Mouse (Mus musculus) heart, postnatal 0 days (tissue): ENCODE measurements around the gene Cdnf. TPM values are rescaled to one million over a fixed set of nuclear protein-coding genes. Genes with fewer than 3 reads are reported as not detected.

ENCODE experiments used
- ATAC-seq: fragments of 200-750 bp; cut with Nextera tagmentation; 2 replicates; pipeline ENCODE4 v1.8.0; 2017; ENCODE audit warnings: low read depth, moderate number of reproducible peaks, moderate library complexity; ENCODE audit not compliant: insufficient read depth
- DNase-seq: peaks from one replicate; pipeline ENCODE4 v3.0.0-alpha.2; 2016; ENCODE audit warnings: low spot score
- H3K27ac ChIP-seq: fragments of 300-500 bp; sonication (generic); 2 replicates; pipeline ENCODE4 v1.5.1; 2014; ENCODE audit warnings: low read depth, mild to moderate bottlenecking
- H3K27me3 ChIP-seq: fragments of 300-500 bp; sonication (generic); 2 replicates; pipeline ENCODE4 v1.6.1; 2014; ENCODE audit warnings: low read length, mixed read lengths; ENCODE audit not compliant: control insufficient read depth, insufficient read depth
- H3K36me3 ChIP-seq: fragments of 300-500 bp; sonication (generic); replicated peaks from 2 replicates; pipeline ENCODE4 v1.6.1; 2014; ENCODE audit warnings: low read length, mixed read lengths; ENCODE audit not compliant: control insufficient read depth, insufficient read depth
- H3K4me1 ChIP-seq: fragments of 300-500 bp; sonication (generic); 2 replicates; pipeline ENCODE4 v1.6.1; 2014; ENCODE audit warnings: antibody characterized with exemption; ENCODE audit not compliant: control insufficient read depth, insufficient read depth
- H3K4me2 ChIP-seq: fragments of 300-500 bp; sonication (generic); 2 replicates; pipeline ENCODE4 v1.6.1; 2014; ENCODE audit warnings: low read depth, mild to moderate bottlenecking, low read length, moderate library complexity
- H3K4me3 ChIP-seq: fragments of 300-500 bp; sonication (generic); 2 replicates; pipeline ENCODE4 v1.5.1; 2014; ENCODE audit warnings: low read depth, low read length
- H3K9ac ChIP-seq: fragments of 300-500 bp; sonication (generic); replicated peaks from 2 replicates; pipeline ENCODE4 v1.6.1; 2014; ENCODE audit warnings: low read depth, low read length, mixed read lengths
- H3K9me3 ChIP-seq: fragments of 300-500 bp; sonication (generic); replicated peaks from 2 replicates; pipeline ENCODE4 v1.6.1; 2016; ENCODE audit warnings: low read length; ENCODE audit not compliant: control insufficient read depth
- CTCF ChIP-seq: IDR thresholded peaks from 2 replicates; pipeline ENCODE4 v1.5.1; 2016; ENCODE audit warnings: antibody characterized with exemption, control low read depth, low read depth
- EP300 ChIP-seq: IDR thresholded peaks from 2 replicates; pipeline ENCODE4 v1.6.1; 2016; ENCODE audit warnings: antibody characterized with exemption, low read depth
- WGBS: fragments of 180-500 bp; shearing (Covaris S2); extraction: QIAGEN DNeasy Blood & Tissue Kit; methylation state at CpG from one replicate; pipeline ENCODE4 v1.1.7; 2014; 5-methylcytosine and 5-hydroxymethylcytosine counted together
- polyA plus RNA-seq: library from polyadenylated mRNA; unstranded; fragments of >200 nt; fragmentation: Nextera tagmentation; extraction: Ambion mirVana; gene quantifications from 2 replicates; pipeline ENCODE4 v1.2.1, GENCODE M21; 2015
- total RNA-seq: library from RNA; depleted of rRNA; stranded (reverse); fragments of >200 nt; gene quantifications from 2 replicates; pipeline ENCODE4 v1.2.3, GENCODE M21; 2014; ENCODE audit warnings: low replicate concordance

Cdnf gene
- total and polyA plus RNA-seq, 2 experiments from 2014 or later, result 1.1 to 1.3 TPM

- Histone ChIP-seq H3K4me3 (no peak overlapping the region), H3K9ac (no peak overlapping the region), H3K4me1 (no peaks in the 10 kb centered on the region), H3K9me3 (no peaks in the 10 kb centered on the region), H3K27me3 (no peaks in the 10 kb centered on the region), H3K4me2 (no peak overlapping the region), H3K36me3 (no peaks in the 10 kb centered on the region), H3K27ac (no peak overlapping the region)
- TF ChIP-seq EP300 (no peak), CTCF (no peak)
- ATAC-seq (no peak), DNase-seq (no peak)
- WGBS, result 75% methylated on average over 3 of the region's 3 CpGs
Measured at GRCm38 (mm10) chr2:3480239-3480638, 32.6 kb upstream of the Cdnf start.

GRCm38 (mm10) chr2:3489816-3490215 is 23.0 kb upstream of the Cdnf start:
- Histone ChIP-seq H3K27ac (no peak overlapping the region), H3K4me1 (no peaks in the 10 kb centered on the region), H3K27me3 (no peaks in the 10 kb centered on the region), H3K36me3 (peaks cover 52% of the 10 kb centered on the region), H3K4me2 (no peak overlapping the region), H3K4me3 (no peak overlapping the region), H3K9me3 (no peaks in the 10 kb centered on the region), H3K9ac (no peak overlapping the region)
- DNase-seq (no peak), ATAC-seq (no peak)
- WGBS, result 92% methylated on average over 3 of the region's 3 CpGs
- no peak for TF ChIP-seq EP300
- no peak for TF ChIP-seq CTCF

GRCm38 (mm10) chr2:3493833-3494409 is 18.9 kb upstream of the Cdnf start:
- H3K36me3 ChIP-seq, result peaks cover 82% of the 10 kb centered on the region
- DNase-seq, result no peak

GRCm38 (mm10) chr2:3499543-3499942 is 13.3 kb upstream of the Cdnf start:
- no peak overlapping the region for H3K27ac ChIP-seq
- no peaks in the 10 kb centered on the region for H3K27me3 ChIP-seq
- H3K4me3 ChIP-seq, result no peak overlapping the region
- ATAC-seq (no peak), DNase-seq (no peak)
- 83% methylated on average over 6 of the region's 6 CpGs for WGBS
- no peaks in the 10 kb centered on the region for H3K4me1 ChIP-seq
- no peak overlapping the region for H3K9ac ChIP-seq
- no peaks in the 10 kb centered on the region for H3K9me3 ChIP-seq
- TF ChIP-seq CTCF (no peak), EP300 (no peak)
- no peak overlapping the region for H3K4me2 ChIP-seq
- H3K36me3 ChIP-seq, result peaks cover 60% of the 10 kb centered on the region

More at GRCm38 (mm10) chr2:3493833-3494409, 18.9 kb upstream of the Cdnf start:
- no peak for ATAC-seq
- no peak overlapping the region for H3K9ac ChIP-seq
- no peaks in the 10 kb centered on the region for H3K4me1 ChIP-seq
- no peaks in the 10 kb centered on the region for H3K27me3 ChIP-seq
- WGBS, result 82% methylated on average over 3 of the region's 3 CpGs
- TF ChIP-seq CTCF (no peak), EP300 (no peak)
- H3K4me3 ChIP-seq, result no peak overlapping the region
- no peaks in the 10 kb centered on the region for H3K9me3 ChIP-seq
- no peak overlapping the region for H3K4me2 ChIP-seq
- no peak overlapping the region for H3K27ac ChIP-seq

GRCm38 (mm10) chr2:3500886-3501285 is 11.9 kb upstream of the Cdnf start:
- DNase-seq (no peak), ATAC-seq (no peak)
- Histone ChIP-seq H3K27me3 (no peaks in the 10 kb centered on the region), H3K4me1 (no peaks in the 10 kb centered on the region), H3K36me3 (peaks cover 56% of the 10 kb centered on the region), H3K4me3 (no peak overlapping the region), H3K4me2 (no peak overlapping the region), H3K27ac (no peak overlapping the region), H3K9ac (no peak overlapping the region), H3K9me3 (no peaks in the 10 kb centered on the region)
- 91% methylated on average over 5 of the region's 5 CpGs for WGBS
- TF ChIP-seq CTCF (no peak), EP300 (no peak)

GRCm38 (mm10) chr2:3512076-3512475 is 754 bp upstream of the Cdnf start:
- peaks cover 31% of the 10 kb centered on the region for H3K36me3 ChIP-seq
- ATAC-seq, result no peak
- no peaks in the 10 kb centered on the region for H3K27me3 ChIP-seq
- H3K9ac ChIP-seq, result peak overlapping the region; percentile 87
- peak; percentile 16 for DNase-seq
- TF ChIP-seq EP300 (no peak), CTCF (no peak)
- H3K4me2 ChIP-seq, result peak overlapping the region; percentile 96
- H3K27ac ChIP-seq, result peak overlapping the region; percentile 83
- under 1% methylated on average over 15 of the region's 15 CpGs for WGBS
- H3K9me3 ChIP-seq, result no peaks in the 10 kb centered on the region
- peak overlapping the region; percentile 78 for H3K4me3 ChIP-seq
- H3K4me1 ChIP-seq, result peaks cover 7% of the 10 kb centered on the region
